Mouse (Mus musculus): ENCODE results near the gene Dclre1a. TPM values are rescaled to one million over a fixed set of nuclear protein-coding genes. Genes with fewer than 3 reads are reported as not detected.
"Not testable (repeated sequence)": the region's sequence is repeated elsewhere in the genome, so short reads cannot be mapped to it uniquely, and the experiment has no call there.

Gene Dclre1a
- polyA plus RNA-seq, 1 experiment: 7.8 TPM

DNA sequence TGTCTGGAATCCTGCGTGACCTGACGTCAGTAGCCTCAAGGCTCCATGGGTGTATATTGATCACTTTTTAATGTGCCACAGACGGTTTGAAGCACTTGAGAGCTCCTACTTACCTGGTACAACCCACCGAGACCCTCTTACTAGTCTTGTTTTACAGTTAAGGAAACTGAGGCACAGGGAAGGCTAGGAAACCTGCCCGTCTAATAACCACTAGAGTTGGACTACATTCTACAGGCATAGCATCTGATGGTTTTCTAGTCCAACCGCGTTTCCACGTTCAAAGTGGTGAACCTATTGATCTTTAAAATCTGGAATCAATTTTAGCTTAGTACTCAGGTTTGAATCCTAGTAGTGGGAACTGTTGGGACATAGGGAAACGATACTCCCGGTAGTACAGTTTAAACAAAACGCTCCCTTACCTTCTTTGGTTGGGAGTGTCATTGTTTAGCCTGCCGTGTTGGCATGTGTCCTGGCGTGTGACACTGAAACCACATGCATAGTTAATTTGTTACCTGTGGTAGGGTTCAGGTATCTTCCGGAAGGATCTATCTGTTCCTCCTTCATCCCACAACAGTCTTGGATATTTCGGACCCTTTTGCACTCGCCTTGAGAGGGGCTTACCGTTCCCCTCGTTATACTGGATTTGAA lies 1.1 kb upstream of the Dclre1a start:
- no peak for DNase-seq (ENCODE audit: extremely low spot score in 1 of 2, low spot score in 1 of 2)

DNA sequence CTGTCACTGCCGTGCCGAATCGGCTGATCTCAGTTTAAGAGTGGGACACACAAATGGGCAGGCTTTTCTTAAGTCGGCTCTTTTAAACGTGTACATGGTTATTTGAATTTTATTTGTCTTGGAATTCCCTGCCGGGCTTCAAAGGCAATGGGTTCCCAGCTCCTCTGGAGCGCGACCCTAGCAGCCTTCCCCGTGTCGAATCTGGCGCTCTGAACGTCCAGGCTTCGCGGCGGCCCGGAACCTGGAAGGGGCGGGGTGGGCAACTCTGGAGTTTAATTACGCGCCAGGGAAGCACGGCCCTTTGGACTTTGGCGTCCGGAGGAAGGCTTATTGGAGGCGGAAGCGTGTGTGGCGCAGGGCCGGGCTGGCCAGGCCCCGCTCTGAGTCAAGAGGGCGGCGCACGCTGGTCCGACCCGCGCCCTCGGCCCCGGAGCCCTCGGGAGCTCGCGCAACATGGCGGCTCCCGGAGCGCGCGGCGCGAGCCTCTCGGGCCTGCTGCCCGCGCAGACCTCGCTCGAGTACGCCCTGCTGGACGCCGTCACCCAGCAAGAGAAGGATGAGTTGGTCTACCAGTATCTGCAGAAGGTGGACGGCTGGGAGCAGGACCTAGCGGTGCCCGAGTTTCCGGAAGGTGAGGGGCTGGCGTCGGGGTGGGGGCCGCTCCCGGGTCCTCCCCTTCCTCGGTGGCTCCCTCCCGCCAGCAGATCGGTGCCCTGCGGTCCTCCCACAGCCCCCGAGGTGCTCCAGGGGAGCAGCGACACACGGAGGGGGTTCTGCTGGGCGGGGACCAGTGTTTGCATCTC lies 409 bp upstream of the Dclre1a start, which contains the start of gene Nhlrc2:
Nhlrc2 (plus strand) TSS at position 32 of the 803 bp plus-strand sequence.
- DNase-seq (ENCODE audit: extremely low spot score in 1 of 2, low spot score in 1 of 2): peak in 1 of 2 experiments; percentile 75

DNA sequence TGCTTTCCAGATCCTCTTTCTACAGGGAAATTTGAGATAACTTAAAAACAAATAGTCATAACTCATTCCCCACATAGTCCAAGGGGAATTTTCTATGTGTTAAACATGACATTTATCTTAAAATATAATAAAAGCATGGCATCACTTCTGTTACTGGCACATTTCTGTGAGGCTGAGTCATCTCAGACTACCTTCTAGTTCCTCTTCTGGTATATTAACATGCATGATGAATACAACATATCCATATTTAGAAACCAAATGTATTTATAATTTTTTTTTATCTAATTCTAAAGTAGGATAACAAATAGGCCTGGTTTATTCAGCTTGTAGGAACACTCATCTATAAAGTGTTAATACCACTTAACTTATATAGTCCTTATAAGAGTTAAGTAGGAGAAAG lies 2.0 kb downstream of the Dclre1a start:
- peak in 1 of 2 experiments; percentile 37 for DNase-seq (ENCODE audit: extremely low spot score in 1 of 2, low spot score in 1 of 2)

DNA sequence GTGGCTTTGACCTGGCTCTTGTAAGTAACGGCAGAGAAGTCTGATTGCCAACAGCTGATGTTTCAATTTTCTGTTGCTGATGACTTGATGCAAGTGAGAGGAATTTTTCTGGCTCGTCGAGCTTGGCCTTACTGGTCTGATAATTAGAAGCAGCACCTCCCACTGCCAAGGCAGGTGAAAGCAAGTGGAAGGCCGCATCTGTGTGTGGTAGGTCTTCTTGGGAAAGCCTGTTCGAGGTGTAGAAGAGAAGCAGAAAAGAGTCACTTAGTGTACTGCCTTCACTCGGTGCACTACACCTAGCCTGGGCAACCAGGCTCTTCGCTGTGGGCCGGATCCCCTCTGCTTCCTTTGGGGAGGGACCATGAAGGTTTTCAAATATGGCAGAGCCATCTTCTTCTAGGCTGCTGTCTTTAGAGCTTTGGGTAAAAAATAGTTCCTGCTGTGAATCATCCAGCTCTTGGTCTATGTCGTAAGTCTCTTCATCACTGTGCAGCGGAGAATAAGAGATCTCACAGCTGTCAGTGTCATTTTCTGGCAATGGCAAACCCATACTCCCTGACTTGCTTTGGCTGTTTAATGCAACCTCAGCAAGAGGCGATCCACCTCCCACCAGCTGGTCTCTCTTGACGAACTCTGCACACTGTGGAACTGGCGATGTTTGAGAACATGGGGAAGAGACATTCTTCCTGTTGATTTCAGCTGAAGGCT lies 3.2 kb downstream of the Dclre1a start:
- no peak for DNase-seq (ENCODE audit: extremely low spot score in 1 of 2, low spot score in 1 of 2)

DNA sequence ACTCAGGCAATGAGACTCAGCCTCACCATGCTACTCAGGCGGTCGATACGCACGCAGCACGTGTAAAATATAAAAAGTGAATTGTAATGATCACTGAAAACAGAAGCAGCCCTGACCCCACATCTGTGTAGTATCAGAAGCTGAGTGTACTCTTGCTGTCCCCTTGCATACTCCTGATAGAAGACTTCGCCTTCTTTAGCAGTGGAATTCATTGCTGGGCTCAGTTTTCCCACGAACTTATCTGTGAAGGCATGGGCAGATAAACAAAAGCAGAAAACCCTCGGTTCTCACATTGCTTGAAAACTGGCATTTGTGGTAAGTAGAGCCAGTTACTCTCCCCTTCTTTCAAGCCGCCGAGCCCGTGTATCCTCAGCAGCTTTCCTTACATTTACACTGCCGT lies 4.7 kb downstream of the Dclre1a start:
- no peak for DNase-seq (ENCODE audit: extremely low spot score in 1 of 2, low spot score in 1 of 2)

DNA sequence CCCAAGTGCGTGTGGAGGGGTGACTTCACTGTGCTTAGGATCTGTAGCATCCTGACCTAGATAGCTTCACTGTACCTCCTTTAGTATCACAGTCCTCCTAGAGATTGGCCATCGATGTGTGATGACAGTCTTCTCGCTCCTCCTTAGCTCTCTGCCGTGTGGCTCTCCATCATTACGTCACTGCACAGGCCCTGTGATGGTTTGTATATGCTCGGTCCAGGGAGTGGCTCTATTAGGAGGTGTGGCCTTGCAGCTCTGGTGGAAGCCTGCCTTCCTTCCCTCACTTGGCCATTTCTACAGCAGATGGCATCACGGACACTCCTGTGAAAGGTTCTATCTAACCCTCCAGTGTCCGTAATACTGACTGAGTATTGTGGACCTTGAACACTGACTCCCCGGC lies 12.3 kb downstream of the Dclre1a start:
- DNase-seq (ENCODE audit: extremely low spot score in 1 of 2, low spot score in 1 of 2): no peak

DNA sequence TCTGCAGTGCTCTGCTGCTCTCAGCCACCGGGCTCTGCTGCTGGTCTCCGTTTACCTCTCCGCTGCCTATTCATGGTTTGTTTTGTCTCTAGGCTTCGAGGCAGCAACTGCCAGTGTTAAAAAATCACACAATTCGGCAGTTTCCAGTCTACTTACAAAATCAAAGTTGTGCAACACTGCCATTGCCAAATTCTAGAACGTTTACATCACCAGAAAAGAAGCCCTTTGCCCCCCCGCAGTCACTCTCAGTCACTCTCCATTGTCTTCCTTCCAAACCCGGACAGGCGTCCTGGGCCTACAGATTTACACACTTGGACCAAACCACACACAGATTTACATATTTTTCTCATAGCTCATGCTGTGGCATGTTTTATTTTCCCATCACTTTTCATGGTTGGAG lies 13.0 kb downstream of the Dclre1a start:
- no peak for DNase-seq (ENCODE audit: extremely low spot score in 1 of 2, low spot score in 1 of 2)

DNA sequence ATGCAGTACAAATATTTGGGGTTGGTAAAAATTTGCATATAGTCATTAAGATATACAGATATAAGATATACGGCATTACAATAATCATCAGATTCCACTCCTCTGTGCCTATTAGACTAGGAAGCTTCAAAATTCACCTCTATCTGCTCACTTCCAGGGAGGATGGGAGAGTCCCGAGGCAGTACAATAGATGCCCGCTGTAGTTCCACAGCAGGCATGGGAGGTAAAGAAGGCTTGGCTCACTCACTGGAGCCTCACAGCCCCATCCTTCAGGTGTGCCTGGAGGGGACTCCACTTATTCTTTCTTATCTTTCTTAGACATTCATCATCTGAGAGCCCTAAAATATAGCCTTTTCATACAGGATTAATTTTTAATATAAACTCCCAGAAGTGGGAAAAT lies 13.7 kb downstream of the Dclre1a start:
- no peak for DNase-seq (ENCODE audit: extremely low spot score in 1 of 2, low spot score in 1 of 2)

DNA sequence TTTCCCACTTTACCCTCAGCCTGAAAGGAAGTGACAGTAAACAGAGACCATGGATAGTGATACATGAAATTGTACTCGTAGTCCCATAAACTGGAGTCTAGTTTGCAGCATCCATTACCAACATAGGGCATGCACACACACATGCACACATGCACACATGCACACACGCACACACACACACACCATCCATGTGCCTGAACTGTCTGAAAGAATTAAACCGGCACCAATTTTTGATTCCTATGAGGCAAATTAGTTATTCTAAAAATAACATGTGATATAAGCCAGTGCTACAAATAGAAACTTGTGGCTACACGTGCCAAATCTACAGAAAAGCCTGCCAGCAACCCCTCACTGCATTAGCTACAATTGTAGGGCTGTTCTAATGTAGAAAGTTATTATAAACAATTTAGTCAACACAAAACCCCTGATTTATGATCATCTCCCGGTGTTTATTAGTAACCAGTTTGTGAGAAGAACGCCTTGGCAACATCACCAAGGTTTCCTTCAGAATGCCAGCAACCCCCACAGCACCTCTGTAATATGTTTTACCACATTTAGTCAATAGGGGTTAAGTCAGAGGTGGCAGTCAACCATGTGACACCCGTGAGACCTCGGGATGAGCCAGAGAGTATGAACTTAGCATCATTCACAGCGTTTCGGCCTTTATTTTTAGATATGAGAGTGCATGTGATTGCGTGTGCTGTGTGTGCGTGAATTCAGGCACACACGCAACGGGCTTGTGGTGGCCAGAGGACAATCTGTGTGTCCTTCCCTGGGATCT lies 14.5 kb downstream of the Dclre1a start:
- DNase-seq (ENCODE audit: extremely low spot score in 1 of 2, low spot score in 1 of 2): no peak

DNA sequence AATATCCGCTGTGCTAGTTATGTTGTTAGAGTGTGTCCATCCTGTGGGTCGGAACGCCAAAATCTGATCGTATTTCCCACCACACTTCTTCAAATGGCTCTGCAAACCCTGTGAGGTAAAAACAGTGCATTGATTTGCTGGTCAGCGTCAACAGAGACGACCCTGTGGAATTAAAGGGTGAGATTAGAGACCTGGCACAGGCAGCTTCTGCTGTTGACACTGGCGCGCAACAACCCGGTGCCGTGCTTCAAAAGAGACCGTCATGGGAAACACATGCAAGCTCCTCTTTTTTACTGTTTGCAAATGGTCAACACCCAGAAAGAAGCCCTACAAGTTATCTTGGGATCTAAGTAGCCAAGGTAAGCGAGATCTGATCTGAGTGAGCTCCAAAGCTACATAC lies 16.8 kb downstream of the Dclre1a start:
- DNase-seq (ENCODE audit: extremely low spot score in 1 of 2, low spot score in 1 of 2): no peak

DNA sequence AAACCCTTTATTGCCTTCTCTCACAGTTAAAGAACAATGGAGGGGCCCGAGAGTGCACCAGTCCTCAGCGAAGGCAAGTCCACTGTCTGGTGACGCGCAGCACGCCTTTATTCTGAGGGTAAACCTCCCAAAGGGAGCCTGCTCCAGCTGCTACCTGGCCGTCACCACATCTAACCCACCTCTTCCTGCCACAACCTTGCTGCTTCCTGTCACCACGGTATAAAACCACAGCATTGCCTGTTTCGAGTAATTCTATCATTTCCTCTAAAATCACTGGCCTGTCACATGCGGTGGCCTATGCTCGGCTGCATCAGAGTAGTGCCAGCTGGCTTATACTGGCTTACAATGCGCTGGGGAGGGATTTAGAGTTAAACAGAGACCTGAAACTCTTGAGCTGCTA lies 17.5 kb downstream of the Dclre1a start:
- DNase-seq (ENCODE audit: extremely low spot score in 1 of 2, low spot score in 1 of 2): not testable (repeated sequence)

DNA sequence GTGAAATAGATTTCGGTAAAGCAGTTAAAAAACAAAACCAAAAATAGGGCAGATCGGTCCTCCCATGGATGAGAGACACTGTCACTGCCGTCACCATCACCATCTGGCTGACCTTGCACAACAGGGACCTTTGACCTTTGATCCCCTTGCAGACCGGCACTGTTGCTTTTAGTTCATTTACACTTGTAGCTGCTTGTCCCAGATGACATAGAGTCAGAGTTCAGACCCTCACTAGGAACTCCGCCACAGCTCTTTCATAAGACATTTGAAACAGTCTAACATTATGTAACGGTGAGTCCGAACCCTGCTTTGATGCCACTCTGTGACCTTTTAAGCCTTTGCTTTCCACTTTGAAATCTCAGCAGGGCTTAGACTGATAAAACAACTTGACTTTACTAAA lies 28.6 kb downstream of the Dclre1a start:
- not testable (repeated sequence) for DNase-seq (ENCODE audit: extremely low spot score in 1 of 2, low spot score in 1 of 2)

DNA sequence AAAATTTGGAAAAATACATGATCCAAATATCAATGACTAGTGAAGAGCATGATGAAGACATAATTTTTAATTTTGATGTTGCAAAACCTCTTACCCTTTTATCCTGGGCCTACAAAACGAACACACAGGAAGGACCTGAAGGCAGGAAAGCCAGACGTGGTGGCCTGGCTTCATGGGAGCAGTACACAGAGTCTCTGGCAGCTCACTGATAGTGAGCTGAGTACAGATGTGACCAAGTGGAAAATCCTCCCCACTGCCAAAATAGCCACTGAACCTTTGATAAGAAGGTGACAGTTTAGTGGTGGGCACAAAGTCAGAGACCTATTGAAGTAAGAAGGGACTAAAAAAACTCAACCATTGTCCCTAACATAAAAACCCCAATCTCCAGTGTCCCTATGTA lies 34.5 kb downstream of the Dclre1a start:
- not testable (repeated sequence) for DNase-seq (ENCODE audit: extremely low spot score in 1 of 2, low spot score in 1 of 2)

DNA sequence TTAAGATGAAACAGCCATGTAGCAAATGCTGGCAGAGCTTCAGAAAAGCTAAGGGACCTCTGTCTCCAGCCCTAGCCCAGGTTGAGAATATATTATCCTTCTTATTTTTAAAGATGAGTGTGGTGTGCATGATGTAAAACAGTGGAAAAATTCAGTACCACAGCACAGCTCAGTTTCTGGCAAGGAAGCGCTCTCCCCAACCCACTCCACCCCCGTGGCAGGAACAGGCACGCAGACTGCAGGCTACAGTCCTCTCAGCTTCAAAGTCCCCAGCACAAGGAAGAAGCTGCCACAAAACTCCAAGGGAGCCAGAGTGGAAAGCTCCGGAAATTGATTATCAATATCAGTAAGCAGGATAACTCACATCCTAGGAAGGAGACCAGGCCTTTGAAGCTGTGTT lies 36.8 kb downstream of the Dclre1a start:
- not testable (repeated sequence) for DNase-seq (ENCODE audit: extremely low spot score in 1 of 2, low spot score in 1 of 2)

DNA sequence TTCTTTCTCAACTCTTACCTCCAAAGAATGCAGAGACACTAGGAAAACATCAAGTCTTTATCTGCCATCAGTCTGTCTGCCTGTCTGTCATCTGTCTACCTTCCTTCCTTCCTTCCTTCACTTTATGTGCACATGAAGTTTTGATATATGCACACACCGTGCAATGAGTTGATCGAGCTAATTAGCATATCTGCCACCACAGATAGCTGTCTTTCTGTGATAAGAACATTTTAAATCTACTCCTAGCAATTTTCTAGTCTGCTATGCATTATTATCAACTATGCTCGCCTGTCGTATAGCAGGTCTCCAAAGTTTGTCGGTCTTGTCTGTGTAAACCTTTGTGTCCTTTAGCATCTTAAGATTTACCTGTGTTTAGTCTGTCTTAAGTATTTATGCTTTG lies 44.5 kb downstream of the Dclre1a start:
- not testable (repeated sequence) for DNase-seq (ENCODE audit: extremely low spot score in 1 of 2, low spot score in 1 of 2)

DNA sequence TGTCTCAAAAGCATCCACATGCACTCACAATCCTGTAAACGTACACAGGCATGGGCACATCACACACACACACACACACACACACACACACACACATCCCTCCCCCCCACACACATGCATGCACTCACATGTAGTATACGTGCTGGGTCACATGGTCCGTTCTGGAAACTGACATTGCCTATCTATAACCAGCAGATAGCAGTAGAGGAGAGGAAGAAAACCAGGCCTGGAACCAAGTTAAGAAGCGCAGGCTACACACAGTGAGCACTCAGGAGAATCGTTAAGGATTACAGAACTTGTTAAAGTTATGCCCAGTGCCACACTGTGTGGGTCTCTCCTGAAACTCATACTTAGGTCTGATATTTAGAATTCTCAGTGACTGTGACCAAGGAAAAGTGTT lies 45.0 kb downstream of the Dclre1a start:
- DNase-seq (ENCODE audit: extremely low spot score in 1 of 2, low spot score in 1 of 2): not testable (repeated sequence)

DNA sequence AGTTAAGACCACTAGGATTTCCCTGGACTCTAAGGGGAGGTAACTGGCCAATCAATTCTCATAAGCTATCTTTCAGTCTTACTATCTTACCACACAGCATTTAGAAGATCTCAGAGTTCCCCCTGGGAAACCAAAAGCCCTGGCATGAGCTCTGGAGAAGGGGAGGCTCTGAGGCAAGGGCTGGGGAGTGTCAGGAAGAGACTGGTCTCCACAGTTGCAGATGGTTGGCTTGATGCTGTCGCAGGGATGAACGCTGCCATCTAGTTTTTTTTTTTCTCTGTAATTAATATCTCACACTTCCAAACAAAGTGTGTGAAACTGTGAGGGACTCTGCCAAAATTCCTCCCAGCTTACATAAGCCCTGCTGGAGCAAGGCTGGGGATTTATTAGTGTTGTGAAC lies 53.9 kb downstream of the Dclre1a start:
- not testable (repeated sequence) for DNase-seq (ENCODE audit: extremely low spot score in 1 of 2, low spot score in 1 of 2)

DNA sequence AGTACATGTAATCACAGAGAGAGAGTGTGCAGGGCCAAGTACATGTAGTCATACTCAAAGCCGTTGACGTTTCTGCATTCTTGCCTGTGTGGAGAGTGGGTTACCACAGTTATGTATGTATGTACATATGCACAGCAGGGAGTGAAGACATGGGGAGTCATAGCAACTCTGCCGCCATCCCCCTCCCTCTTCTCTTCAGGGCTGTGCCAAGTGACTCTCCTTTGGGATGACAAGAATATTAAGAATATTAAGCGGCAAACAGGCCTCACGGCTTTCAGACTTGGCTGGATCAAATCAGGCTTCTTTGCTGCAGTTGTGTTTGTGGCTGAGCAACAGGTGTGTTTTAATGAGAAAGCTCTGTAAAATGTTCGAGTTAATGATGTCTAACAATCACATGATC lies 58.4 kb downstream of the Dclre1a start:
- no peak for DNase-seq (ENCODE audit: extremely low spot score in 1 of 2, low spot score in 1 of 2)

DNA sequence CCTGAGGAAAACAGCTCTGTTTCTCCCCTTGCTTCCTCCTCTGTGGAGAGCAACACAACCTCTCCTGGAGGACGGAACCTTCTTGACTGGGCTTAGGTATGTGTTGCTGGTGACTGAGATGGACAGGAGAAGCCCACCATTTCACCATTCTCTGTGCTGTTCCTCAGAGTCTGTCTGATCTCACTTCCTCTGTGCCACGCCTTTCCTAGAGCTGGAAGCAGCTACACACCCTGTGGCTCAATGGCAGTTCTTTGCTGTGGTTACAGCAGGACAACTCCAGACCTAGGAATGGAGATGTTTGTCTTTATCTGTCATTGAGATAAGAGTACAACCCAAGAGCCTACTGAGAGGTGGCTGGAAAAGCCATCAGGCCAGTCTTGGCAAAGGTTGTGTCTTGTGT lies 60.7 kb downstream of the Dclre1a start:
- DNase-seq (ENCODE audit: extremely low spot score in 1 of 2, low spot score in 1 of 2): no peak

DNA sequence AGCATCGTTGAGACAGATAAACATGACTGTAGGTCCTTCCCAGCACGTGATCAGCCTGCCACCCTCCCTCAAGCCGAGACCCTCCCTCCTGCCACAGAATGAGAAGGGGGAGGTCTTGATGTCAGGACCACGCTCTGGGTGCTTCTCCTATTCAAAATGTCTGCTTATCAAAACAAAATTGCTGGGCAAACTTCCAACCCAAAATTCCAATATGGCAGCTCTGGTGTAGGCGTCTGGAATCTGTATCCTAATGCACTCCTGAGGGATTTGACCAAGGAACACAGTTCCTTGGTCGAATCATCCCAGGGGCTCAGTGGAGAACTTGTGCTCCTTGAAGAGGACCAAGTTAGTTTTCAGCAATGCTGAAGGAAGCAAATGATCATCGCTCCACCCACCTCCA lies 61.1 kb downstream of the Dclre1a start:
- DNase-seq (ENCODE audit: extremely low spot score in 1 of 2, low spot score in 1 of 2): no peak
